Mouse (Mus musculus) ES-Bruce4 (cell line): ENCODE measurements around the gene Med15.

Experiments
- CTCF ChIP-seq: IDR thresholded peaks from one replicate; pipeline ENCODE4 v1.8.1; 2011; ENCODE audit warnings: low read depth, low read length
- EP300 ChIP-seq: IDR thresholded peaks from 2 replicates; pipeline ENCODE4 v1.6.1; 2011; ENCODE audit warnings: low read depth, low read length; ENCODE audit not compliant: insufficient read depth

DNA sequence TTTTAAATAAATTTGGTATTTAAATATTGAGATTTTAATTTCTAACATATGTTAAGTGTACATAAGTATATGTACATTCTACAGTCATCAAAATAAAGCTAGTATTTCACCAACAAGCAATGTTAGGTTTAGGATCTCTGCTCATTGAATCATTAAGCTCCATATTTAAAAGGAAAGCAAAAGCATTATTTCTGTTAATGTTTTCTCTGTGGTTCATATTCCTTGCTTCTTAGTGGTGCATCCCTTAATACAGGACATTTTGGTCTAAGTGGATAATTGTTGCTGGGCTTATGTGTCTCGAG lies 9.4 kb downstream of the Med15 start:
- TF ChIP-seq CTCF: no peak
- no peak for TF ChIP-seq EP300
